Mouse (Mus musculus) liver, embryonic 15.5 days (tissue): ENCODE measurements around the gene Zdhhc14. TPM values are rescaled to one million over a fixed set of nuclear protein-coding genes. Genes with fewer than 3 reads are reported as not detected.

Experiments
- ATAC-seq: fragments of 200-750 bp; cut with Nextera tagmentation; 2 replicates; pipeline ENCODE4 v1.8.0; 2017; ENCODE audit warnings: moderate number of reproducible peaks, mild to moderate bottlenecking, moderate library complexity; ENCODE audit not compliant: insufficient read depth
- H3K27ac ChIP-seq: fragments of 300-500 bp; sonication (generic); replicated peaks from 2 replicates; pipeline ENCODE4 v1.5.1; 2015; ENCODE audit warnings: mild to moderate bottlenecking, inconsistent platforms
- H3K27me3 ChIP-seq: fragments of 300-500 bp; sonication (generic); 2 replicates; pipeline ENCODE4 v1.6.1; 2015; ENCODE audit warnings: mild to moderate bottlenecking, inconsistent platforms
- H3K36me3 ChIP-seq: fragments of 300-500 bp; sonication (generic); replicated peaks from 2 replicates; pipeline ENCODE4 v1.6.1; 2015; ENCODE audit warnings: moderate library complexity, mild to moderate bottlenecking, inconsistent platforms
- H3K4me1 ChIP-seq: fragments of 300-500 bp; sonication (generic); replicated peaks from 2 replicates; pipeline ENCODE4 v1.6.1; 2015; ENCODE audit warnings: inconsistent platforms
- H3K4me2 ChIP-seq: fragments of 300-500 bp; sonication (generic); 2 replicates; pipeline ENCODE4 v1.6.1; 2015; ENCODE audit warnings: moderate library complexity, mild to moderate bottlenecking, inconsistent platforms
- H3K4me3 ChIP-seq: fragments of 300-500 bp; sonication (generic); replicated peaks from 2 replicates; pipeline ENCODE4 v1.5.1; 2015; ENCODE audit warnings: mild to moderate bottlenecking, inconsistent platforms
- H3K9ac ChIP-seq: fragments of 300-500 bp; sonication (generic); 2 replicates; pipeline ENCODE4 v1.6.1; 2015; ENCODE audit warnings: moderate library complexity, mild to moderate bottlenecking, inconsistent platforms
- H3K9me3 ChIP-seq: fragments of 300-500 bp; sonication (generic); replicated peaks from 2 replicates; pipeline ENCODE4 v1.6.1; 2016; ENCODE audit warnings: inconsistent platforms
- WGBS: fragments of 180-500 bp; shearing (Covaris S2); methylation state at CpG from one replicate; pipeline ENCODE4 v1.1.7; 2015; ENCODE audit warnings: mixed read lengths; ENCODE audit not compliant: insufficient replicate concordance; 5-methylcytosine and 5-hydroxymethylcytosine counted together
- polyA plus RNA-seq: library from polyadenylated mRNA; unstranded; fragments of >200 nt; fragmentation: Nextera tagmentation; extraction: Ambion mirVana; gene quantifications from 2 replicates; pipeline ENCODE4 v1.2.1, GENCODE M21; 2015

Gene Zdhhc14
- polyA plus RNA-seq, 1 experiment from 2014 or later = 6.9 TPM

- 0 out of 2 replicates have a peak, but pooled peaks have one; percentile 49 for ATAC-seq
- no peak overlapping the region for H3K27ac ChIP-seq
- WGBS = 71% methylated on average over 7 of the region's 7 CpGs
Measured at GRCm38 (mm10) chr17:5698447-5699096, 206.2 kb downstream of the Zdhhc14 start.

GRCm38 (mm10) chr17:5710320-5711104 lies 218.2 kb downstream of the Zdhhc14 start:
- WGBS = 58% methylated on average over 7 of the region's 7 CpGs
- Histone ChIP-seq H3K9ac (no peak overlapping the region), H3K4me1 (no peaks in the 10 kb centered on the region), H3K9me3 (no peaks in the 10 kb centered on the region), H3K36me3 (peaks cover 5% of the 10 kb centered on the region; the same call in 1 of the 2 replicates), H3K4me3 (no peak overlapping the region), H3K27ac (no peak overlapping the region), H3K4me2 (no peak overlapping the region), H3K27me3 (no peaks in the 10 kb centered on the region)
- no peak for ATAC-seq

More at GRCm38 (mm10) chr17:5698447-5699096, 206.2 kb downstream of the Zdhhc14 start:
- no peak overlapping the region for H3K4me3 ChIP-seq
- H3K27me3 ChIP-seq = no peaks in the 10 kb centered on the region
- no peak overlapping the region for H3K4me2 ChIP-seq
- peaks cover 7% of the 10 kb centered on the region for H3K4me1 ChIP-seq
- H3K36me3 ChIP-seq = 0 out of 2 replicates have a peak, but pooled peaks cover 5% of the 10 kb centered on the region
- no peak overlapping the region for H3K9ac ChIP-seq
- H3K9me3 ChIP-seq = no peaks in the 10 kb centered on the region

- H3K9ac ChIP-seq = no peak overlapping the region
- no peaks in the 10 kb centered on the region for H3K27me3 ChIP-seq
- 68% methylated on average over 5 of the region's 5 CpGs for WGBS
- no peaks in the 10 kb centered on the region for H3K4me1 ChIP-seq
- H3K36me3 ChIP-seq = peaks cover 5% of the 10 kb centered on the region; the same call in 1 of the 2 replicates
- no peak overlapping the region for H3K27ac ChIP-seq
- H3K4me2 ChIP-seq = no peak overlapping the region
- no peak overlapping the region for H3K4me3 ChIP-seq
- no peak for ATAC-seq
- H3K9me3 ChIP-seq = no peaks in the 10 kb centered on the region
Measured at GRCm38 (mm10) chr17:5711861-5712260, 219.5 kb downstream of the Zdhhc14 start.

- no peak overlapping the region for H3K9ac ChIP-seq
- 72% methylated on average over 3 of the region's 3 CpGs for WGBS
- no peaks in the 10 kb centered on the region for H3K4me1 ChIP-seq
- no peak overlapping the region for H3K4me3 ChIP-seq
- H3K27ac ChIP-seq = no peak overlapping the region
- H3K36me3 ChIP-seq = peaks cover 5% of the 10 kb centered on the region; the same call in 1 of the 2 replicates
- H3K9me3 ChIP-seq = no peaks in the 10 kb centered on the region
- H3K27me3 ChIP-seq = no peaks in the 10 kb centered on the region
- ATAC-seq = no peak
- no peak overlapping the region for H3K4me2 ChIP-seq
Measured at GRCm38 (mm10) chr17:5713141-5713540, 220.8 kb downstream of the Zdhhc14 start.

GRCm38 (mm10) chr17:5716912-5717311 lies 224.6 kb downstream of the Zdhhc14 start:
- Histone ChIP-seq H3K9ac (no peak overlapping the region), H3K4me1 (no peaks in the 10 kb centered on the region), H3K27ac (no peak overlapping the region), H3K27me3 (no peaks in the 10 kb centered on the region), H3K36me3 (peaks cover 5% of the 10 kb centered on the region; the same call in 1 of the 2 replicates), H3K4me3 (no peak overlapping the region), H3K9me3 (no peaks in the 10 kb centered on the region), H3K4me2 (no peak overlapping the region)
- no peak for ATAC-seq
- WGBS = 57% methylated on average over 4 of the region's 4 CpGs

- Histone ChIP-seq H3K27me3 (no peaks in the 10 kb centered on the region), H3K9me3 (no peaks in the 10 kb centered on the region), H3K36me3 (peaks cover 5% of the 10 kb centered on the region; the same call in 1 of the 2 replicates), H3K9ac (no peak overlapping the region), H3K4me3 (no peak overlapping the region), H3K27ac (no peak overlapping the region), H3K4me1 (no peaks in the 10 kb centered on the region), H3K4me2 (no peak overlapping the region)
- ATAC-seq = no peak
- 63% methylated on average over 7 of the region's 7 CpGs for WGBS
Measured at GRCm38 (mm10) chr17:5718768-5719387, 226.5 kb downstream of the Zdhhc14 start.

GRCm38 (mm10) chr17:5722802-5723201 lies 230.4 kb downstream of the Zdhhc14 start:
- Histone ChIP-seq H3K27me3 (no peaks in the 10 kb centered on the region), H3K36me3 (no peaks in the 10 kb centered on the region), H3K4me1 (no peaks in the 10 kb centered on the region), H3K27ac (no peak overlapping the region), H3K9ac (no peak overlapping the region), H3K9me3 (no peaks in the 10 kb centered on the region), H3K4me2 (no peak overlapping the region), H3K4me3 (no peak overlapping the region)
- ATAC-seq = no peak
- WGBS = 78% methylated on average over 2 of the region's 2 CpGs

- Histone ChIP-seq H3K27me3 (no peaks in the 10 kb centered on the region), H3K9ac (no peak overlapping the region), H3K36me3 (no peaks in the 10 kb centered on the region), H3K4me2 (no peak overlapping the region), H3K27ac (no peak overlapping the region), H3K9me3 (no peaks in the 10 kb centered on the region), H3K4me1 (no peaks in the 10 kb centered on the region), H3K4me3 (no peak overlapping the region)
- 77% methylated on average over 10 of the region's 10 CpGs for WGBS
- ATAC-seq = no peak
Measured at GRCm38 (mm10) chr17:5723601-5724189, 231.3 kb downstream of the Zdhhc14 start.

- Histone ChIP-seq H3K4me3 (no peak overlapping the region), H3K4me1 (peaks cover 5% of the 10 kb centered on the region), H3K27me3 (no peaks in the 10 kb centered on the region), H3K9ac (no peak overlapping the region), H3K27ac (no peak overlapping the region), H3K4me2 (no peak overlapping the region), H3K36me3 (peaks cover 38% of the 10 kb centered on the region), H3K9me3 (no peaks in the 10 kb centered on the region)
- 53% methylated on average over 4 of the region's 4 CpGs for WGBS
- no peak for ATAC-seq
Measured at GRCm38 (mm10) chr17:5729587-5730125, 237.3 kb downstream of the Zdhhc14 start.

- Histone ChIP-seq H3K27me3 (no peaks in the 10 kb centered on the region), H3K9me3 (no peaks in the 10 kb centered on the region), H3K9ac (no peak overlapping the region), H3K36me3 (peaks cover 41% of the 10 kb centered on the region), H3K4me3 (no peak overlapping the region), H3K4me1 (peaks cover 5% of the 10 kb centered on the region), H3K4me2 (no peak overlapping the region), H3K27ac (no peak overlapping the region)
- peak; percentile 25 for ATAC-seq
- WGBS = 20% methylated on average over 5 of the region's 5 CpGs
Measured at GRCm38 (mm10) chr17:5730538-5730937, 238.2 kb downstream of the Zdhhc14 start.
